In genomic region chr5:84320138-84320537, GRCm38 (mm10) we compare ENCODE assay signal across 22 mouse cellular contexts.
"Had no signal": no experiment of that assay in that cellular context is flagged by ENCODE, and none has a peak within 500 bp of the region (broad histone marks: within the 10 kb centered on the region; RNA-seq: fewer than 3 reads in every experiment).

No protein-coding gene starts in this region.

- H3K4me2 ChIP-seq: kidney, embryonic 15.5 days; liver, embryonic 13.5 days; lung, embryonic 15.5 days; neural tube, embryonic 12.5 days; neural tube, embryonic 15.5 days had no signal

- H3K27ac ChIP-seq: kidney, embryonic 15.5 days; left cerebral cortex, adult 2 months; liver, embryonic 13.5 days; lung, embryonic 15.5 days; neural tube, embryonic 12.5 days; neural tube, embryonic 15.5 days; stomach, postnatal 0 days had no signal

- H3K27me3 ChIP-seq: kidney, embryonic 15.5 days; liver, embryonic 13.5 days; lung, embryonic 15.5 days; megakaryocyte, embryonic 14.5 days; neural tube, embryonic 12.5 days; neural tube, embryonic 15.5 days had no signal

- H3K4me3 ChIP-seq: kidney, embryonic 15.5 days; left cerebral cortex, adult 2 months; liver, embryonic 13.5 days; lung, embryonic 15.5 days; megakaryocyte, embryonic 14.5 days; midbrain, embryonic 10.5 days; neural tube, embryonic 12.5 days; neural tube, embryonic 15.5 days had no signal

- DNase-seq: kidney, adult 11 months; kidney, adult 8-10 months; kidney, postnatal 10 days; kidney, postnatal 36 days; layer of hippocampus, postnatal 36 days; liver, embryonic 13.5 days; lung, postnatal 10 days; lung, postnatal 36 days; right cerebral cortex, adult 18-20 months; right cerebral cortex, postnatal 14 days; right cerebral cortex, postnatal 4 days; thymus, adult 2 months; thymus, postnatal 14 days; thymus, postnatal 4 days had no signal

- H3K4me1 ChIP-seq: kidney, embryonic 15.5 days; liver, embryonic 13.5 days; lung, embryonic 15.5 days; megakaryocyte, embryonic 14.5 days; neural tube, embryonic 12.5 days; neural tube, embryonic 15.5 days had no signal

- H3K9ac ChIP-seq: kidney, embryonic 15.5 days; liver, embryonic 13.5 days; lung, embryonic 15.5 days; neural tube, embryonic 12.5 days; neural tube, embryonic 15.5 days had no signal

- H3K36me3 ChIP-seq: kidney, embryonic 15.5 days; liver, embryonic 13.5 days; lung, embryonic 15.5 days; midbrain, embryonic 10.5 days; neural tube, embryonic 12.5 days; neural tube, embryonic 15.5 days had no signal

- H3K9me3 ChIP-seq: kidney, embryonic 15.5 days; liver, embryonic 13.5 days; lung, embryonic 15.5 days; megakaryocyte, embryonic 14.5 days; midbrain, embryonic 10.5 days; neural tube, embryonic 12.5 days; neural tube, embryonic 15.5 days had no signal
